Mouse (Mus musculus) ES-E14 (cell line): Measurements from ENCODE around the gene Prorsd1.

Experiments
- CHD2 ChIP-seq: IDR thresholded peaks from 2 replicates; pipeline ENCODE4 v1.6.1; 2014; ENCODE audit warnings: mild to moderate bottlenecking, low read depth, low read length, inconsistent platforms
- HCFC1 ChIP-seq: IDR thresholded peaks from 2 replicates; pipeline ENCODE4 v1.6.1; 2012; ENCODE audit warnings: low read length, inconsistent platforms, borderline replicate concordance; ENCODE audit not compliant: insufficient read depth
- MAFK ChIP-seq: IDR thresholded peaks from 2 replicates; pipeline ENCODE4 v1.6.1; 2014; ENCODE audit warnings: mild to moderate bottlenecking, low read depth, low read length, inconsistent platforms; ENCODE audit not compliant: insufficient read depth

DNA sequence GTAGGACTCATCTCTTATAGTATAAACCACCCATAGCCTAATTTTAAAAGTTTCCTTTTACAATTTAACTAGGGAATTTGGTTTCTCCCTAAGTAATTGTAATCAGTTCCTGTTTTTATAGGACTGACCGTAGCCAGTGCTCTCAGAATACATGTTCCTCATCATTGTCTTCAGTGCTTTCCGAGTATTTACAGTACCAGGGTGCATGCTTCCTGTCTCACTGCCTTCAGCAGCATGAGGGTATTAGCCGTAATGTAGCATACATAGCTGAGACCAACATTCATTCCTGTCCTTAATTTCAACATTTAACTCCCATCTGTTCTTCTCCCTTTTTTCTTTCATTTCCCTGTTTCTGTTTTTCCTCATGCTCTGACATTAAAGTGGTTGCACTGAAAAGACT lies 17.9 kb downstream of the Prorsd1 start:
- TF ChIP-seq HCFC1 = no peak
- TF ChIP-seq MAFK = no peak
- TF ChIP-seq CHD2 = no peak
